Mouse (Mus musculus): ENCODE data around the gene Lrit2. TPM values are rescaled to one million over a fixed set of nuclear protein-coding genes. Genes with fewer than 3 reads are reported as not detected.

The Lrit2 gene
- polyA plus RNA-seq, 1 experiment from 2014 or later: not detected

DNA sequence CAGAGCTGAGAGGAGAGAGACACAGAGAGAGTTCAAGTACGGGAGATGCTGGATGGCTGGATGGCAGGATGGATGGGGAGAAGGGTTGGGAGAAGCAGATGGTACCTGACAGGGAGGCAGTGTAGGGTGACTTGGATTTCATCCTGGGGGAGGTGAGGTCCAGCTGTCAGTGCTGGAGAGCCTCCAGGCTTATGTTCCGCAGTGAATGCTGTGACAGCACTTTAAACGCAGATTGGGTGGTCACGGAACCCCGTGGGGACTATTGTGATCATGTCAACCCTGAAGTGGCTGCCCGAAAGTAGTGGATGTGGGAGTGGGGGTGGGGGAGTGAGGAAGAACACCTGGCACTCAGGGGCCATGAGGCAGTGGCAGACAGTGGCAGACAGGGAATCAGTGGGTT lies 26.7 kb downstream of the Lrit2 start:
- Histone ChIP-seq H3K4me2 (ENCODE audit: low read depth, low read length) (no peak overlapping the region), H3K36me3 (replicated peaks; ENCODE audit: insufficient read depth, low read length) (no peaks in the 10 kb centered on the region), H3K27ac (ENCODE audit: low read depth) (no peak overlapping the region), H3K4me1 (ENCODE audit: insufficient read depth) (no peaks in the 10 kb centered on the region), H3K4me3 (ENCODE audit: low read depth, low read length) (no peak overlapping the region), H3K27me3 (ENCODE audit: insufficient read depth, low read length) (peaks cover 17% of the 10 kb centered on the region), H3K9me3 (ENCODE audit: low read length) (no peaks in the 10 kb centered on the region), H3K9ac (replicated peaks) (no peak overlapping the region)
- no peak for ATAC-seq
- no peak for TF ChIP-seq CTCF (IDR thresholded peaks at IDR 0.05; ENCODE audit: low read depth)
- DNase-seq: no peak
- 87% methylated on average over 6 of the region's 6 CpGs for WGBS (ENCODE audit: insufficient replicate concordance)

DNA sequence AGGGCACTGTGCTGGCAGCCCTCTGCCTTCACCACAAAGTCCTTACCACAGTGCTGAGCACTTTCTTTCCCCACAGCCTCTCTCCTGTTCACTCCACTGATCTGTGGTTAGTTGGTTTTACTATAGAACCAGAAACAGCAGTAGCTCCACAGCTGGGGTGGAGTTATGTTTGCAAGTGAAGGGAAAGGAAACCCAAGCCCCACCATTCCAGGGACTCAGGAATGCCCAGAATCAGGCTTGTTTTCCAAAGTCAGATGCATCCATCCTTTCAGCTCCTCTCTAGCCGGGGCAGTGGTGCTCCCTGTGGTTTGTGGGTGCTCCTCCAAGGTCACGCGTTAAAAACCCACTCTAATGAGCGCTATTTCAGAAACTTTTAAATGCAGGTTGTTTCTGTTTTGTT lies 27.8 kb downstream of the Lrit2 start:
- H3K4me1 ChIP-seq (ENCODE audit: insufficient read depth): no peaks in the 10 kb centered on the region
- peaks cover 17% of the 10 kb centered on the region for H3K27me3 ChIP-seq (ENCODE audit: insufficient read depth, low read length)
- no peak overlapping the region for H3K27ac ChIP-seq (ENCODE audit: low read depth)
- H3K4me2 ChIP-seq (ENCODE audit: low read depth, low read length): no peak overlapping the region
- 54% methylated on average over 4 of the region's 4 CpGs for WGBS (ENCODE audit: insufficient replicate concordance)
- TF ChIP-seq EP300 (IDR thresholded peaks at IDR 0.05; ENCODE audit: low read depth): no peak
- no peak for TF ChIP-seq CTCF (IDR thresholded peaks at IDR 0.05; ENCODE audit: low read depth)
- H3K4me3 ChIP-seq (ENCODE audit: low read depth, low read length): no peak overlapping the region
- no peak for ATAC-seq
- H3K9me3 ChIP-seq (ENCODE audit: low read length): no peaks in the 10 kb centered on the region
- no peaks in the 10 kb centered on the region for H3K36me3 ChIP-seq (replicated peaks; ENCODE audit: insufficient read depth, low read length)
- no peak overlapping the region for H3K9ac ChIP-seq (replicated peaks)
- DNase-seq: no peak

GRCm38 (mm10) chr14:37097956-37098530 lies 30.3 kb downstream of the Lrit2 start, which contains the start of gene Cdhr1:
Gene Cdhr1 (minus strand): TSS chr14:37098347.
- no peak within 1 kb of the TSS for H3K27ac ChIP-seq (ENCODE audit: low read depth)
- no peak within 1 kb of the TSS for H3K4me3 ChIP-seq (ENCODE audit: low read depth, low read length)
- peak; percentile 14 for DNase-seq
- WGBS (ENCODE audit: insufficient replicate concordance): 4% methylated on average over 25 of the region's 30 CpGs
- peaks cover 17% of the 10 kb centered on the region for H3K27me3 ChIP-seq (ENCODE audit: insufficient read depth, low read length)
- H3K36me3 ChIP-seq (replicated peaks; ENCODE audit: insufficient read depth, low read length): no peaks in the 10 kb centered on the region
- no peak within 1 kb of the TSS for H3K9ac ChIP-seq (replicated peaks)
- no peak for ATAC-seq
- no peaks in the 10 kb centered on the region for H3K4me1 ChIP-seq (ENCODE audit: insufficient read depth)
- TF ChIP-seq EP300 (IDR thresholded peaks at IDR 0.05; ENCODE audit: low read depth) (no peak), CTCF (IDR thresholded peaks at IDR 0.05; ENCODE audit: low read depth) (no peak)
- no peaks in the 10 kb centered on the region for H3K9me3 ChIP-seq (ENCODE audit: low read length)
- no peak within 1 kb of the TSS for H3K4me2 ChIP-seq (ENCODE audit: low read depth, low read length)

GRCm38 (mm10) chr14:37101531-37101930 lies 33.8 kb downstream of the Lrit2 start:
- peaks cover 17% of the 10 kb centered on the region for H3K27me3 ChIP-seq (ENCODE audit: insufficient read depth, low read length)
- H3K4me1 ChIP-seq (ENCODE audit: insufficient read depth): no peaks in the 10 kb centered on the region
- TF ChIP-seq CTCF (IDR thresholded peaks at IDR 0.05; ENCODE audit: low read depth) (no peak), EP300 (IDR thresholded peaks at IDR 0.05; ENCODE audit: low read depth) (no peak)
- H3K4me3 ChIP-seq (ENCODE audit: low read depth, low read length): no peak overlapping the region
- no peaks in the 10 kb centered on the region for H3K9me3 ChIP-seq (ENCODE audit: low read length)
- H3K27ac ChIP-seq (ENCODE audit: low read depth): no peak overlapping the region
- no peak overlapping the region for H3K9ac ChIP-seq (replicated peaks)
- WGBS (ENCODE audit: insufficient replicate concordance): 55% methylated on average over 5 of the region's 5 CpGs
- no peaks in the 10 kb centered on the region for H3K36me3 ChIP-seq (replicated peaks; ENCODE audit: insufficient read depth, low read length)
- DNase-seq (no peak), ATAC-seq (no peak)
- no peak overlapping the region for H3K4me2 ChIP-seq (ENCODE audit: low read depth, low read length)

DNA sequence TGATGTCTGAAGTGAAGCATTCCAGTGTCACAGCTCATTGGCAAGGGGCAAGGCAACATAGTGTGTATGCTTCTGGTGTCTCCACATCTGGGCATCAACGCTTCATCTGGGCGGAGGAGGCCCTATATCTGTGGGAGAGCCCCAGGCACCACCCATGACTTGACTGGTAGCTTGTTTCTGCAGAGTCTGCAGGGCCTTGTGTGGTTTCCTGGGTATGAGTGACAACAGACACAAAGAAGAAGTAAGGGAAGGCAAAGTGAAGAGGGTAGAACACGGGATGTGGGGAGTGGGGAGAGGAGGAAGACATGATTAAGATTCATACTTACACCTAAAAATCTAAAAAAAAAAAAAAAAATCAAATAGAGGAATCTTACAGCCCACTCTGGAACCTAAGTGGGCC lies 34.8 kb downstream of the Lrit2 start:
- 36% methylated on average over 3 of the region's 3 CpGs for WGBS (ENCODE audit: insufficient replicate concordance)
- TF ChIP-seq CTCF (IDR thresholded peaks at IDR 0.05; ENCODE audit: low read depth): no peak
- Histone ChIP-seq H3K9me3 (ENCODE audit: low read length) (no peaks in the 10 kb centered on the region), H3K9ac (replicated peaks) (no peak overlapping the region), H3K4me3 (ENCODE audit: low read depth, low read length) (no peak overlapping the region), H3K36me3 (replicated peaks; ENCODE audit: insufficient read depth, low read length) (no peaks in the 10 kb centered on the region), H3K27me3 (ENCODE audit: insufficient read depth, low read length) (peaks cover 12% of the 10 kb centered on the region), H3K27ac (ENCODE audit: low read depth) (no peak overlapping the region), H3K4me2 (ENCODE audit: low read depth, low read length) (no peak overlapping the region), H3K4me1 (ENCODE audit: insufficient read depth) (no peaks in the 10 kb centered on the region)
- no peak for ATAC-seq
- no peak for DNase-seq

DNA sequence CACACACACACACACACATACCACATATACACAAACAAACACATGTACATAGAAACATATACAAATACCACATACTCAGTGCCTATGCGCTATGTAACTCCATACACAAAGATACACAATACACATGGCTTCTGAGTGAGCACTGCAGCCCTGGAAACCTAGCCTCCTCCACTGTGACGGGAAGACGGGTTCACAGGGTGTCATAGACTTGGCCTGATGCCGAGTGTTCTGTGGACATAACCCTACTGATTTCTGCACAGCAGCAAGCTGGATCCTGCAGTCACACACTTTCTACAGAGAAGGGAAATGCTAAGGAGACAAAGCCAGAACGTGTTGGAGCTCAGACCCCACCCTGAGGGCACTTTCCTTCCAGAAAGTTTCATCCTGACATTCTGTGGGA lies 37.0 kb downstream of the Lrit2 start:
- no peaks in the 10 kb centered on the region for H3K27me3 ChIP-seq (ENCODE audit: insufficient read depth, low read length)
- H3K36me3 ChIP-seq (replicated peaks; ENCODE audit: insufficient read depth, low read length): no peaks in the 10 kb centered on the region
- peak; percentile 65 for DNase-seq
- TF ChIP-seq EP300 (IDR thresholded peaks at IDR 0.05; ENCODE audit: low read depth): no peak
- no peak for TF ChIP-seq CTCF (IDR thresholded peaks at IDR 0.05; ENCODE audit: low read depth)
- no peak overlapping the region for H3K27ac ChIP-seq (ENCODE audit: low read depth)
- H3K4me3 ChIP-seq (ENCODE audit: low read depth, low read length): no peak overlapping the region
- H3K4me1 ChIP-seq (ENCODE audit: insufficient read depth): no peaks in the 10 kb centered on the region
- ATAC-seq: peak; percentile 41; the same call in 1 of the 2 replicates
- no peaks in the 10 kb centered on the region for H3K9me3 ChIP-seq (ENCODE audit: low read length)
- 44% methylated on average over 5 of the region's 5 CpGs for WGBS (ENCODE audit: insufficient replicate concordance)
- H3K4me2 ChIP-seq (ENCODE audit: low read depth, low read length): no peak overlapping the region
- no peak overlapping the region for H3K9ac ChIP-seq (replicated peaks)

DNA sequence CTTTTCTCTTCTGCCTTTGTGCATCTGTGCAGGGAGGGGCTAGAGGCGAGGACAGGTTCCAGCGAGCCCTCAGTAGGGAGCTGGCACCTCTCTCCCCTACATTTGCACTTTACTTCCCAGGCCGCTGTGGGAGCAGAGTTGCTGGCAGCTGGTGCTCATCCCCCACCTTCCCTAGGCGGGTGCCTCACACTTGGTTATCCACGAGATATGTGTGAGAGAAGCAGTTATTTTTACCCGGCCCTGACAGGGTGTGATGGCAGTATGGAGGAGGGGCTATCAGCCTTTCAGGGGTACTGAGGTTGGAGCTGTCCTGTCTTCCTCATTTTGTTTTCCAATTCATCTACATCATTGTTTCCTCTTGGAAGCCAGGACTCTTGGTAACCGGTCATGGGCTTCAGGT lies 38.1 kb downstream of the Lrit2 start:
- no peak overlapping the region for H3K4me3 ChIP-seq (ENCODE audit: low read depth, low read length)
- H3K9me3 ChIP-seq (ENCODE audit: low read length): no peaks in the 10 kb centered on the region
- WGBS (ENCODE audit: insufficient replicate concordance): 31% methylated on average over 7 of the region's 7 CpGs
- TF ChIP-seq EP300 (IDR thresholded peaks at IDR 0.05; ENCODE audit: low read depth) (no peak), CTCF (IDR thresholded peaks at IDR 0.05; ENCODE audit: low read depth) (no peak)
- no peaks in the 10 kb centered on the region for H3K36me3 ChIP-seq (replicated peaks; ENCODE audit: insufficient read depth, low read length)
- no peak overlapping the region for H3K9ac ChIP-seq (replicated peaks)
- H3K27me3 ChIP-seq (ENCODE audit: insufficient read depth, low read length): no peaks in the 10 kb centered on the region
- no peak overlapping the region for H3K4me2 ChIP-seq (ENCODE audit: low read depth, low read length)
- H3K4me1 ChIP-seq (ENCODE audit: insufficient read depth): no peaks in the 10 kb centered on the region
- ATAC-seq (no peak), DNase-seq (no peak)
- no peak overlapping the region for H3K27ac ChIP-seq (ENCODE audit: low read depth)

Measured in liver, postnatal 0 days (tissue).